Mouse (Mus musculus) CD4-positive helper T cell, adult 2 months (primary cell): Measurements from ENCODE around the gene Gm10392.

ENCODE experiments used
- DNase-seq: peaks from one replicate; pipeline ENCODE4 v3.0.0-alpha.2; 2012; ENCODE audit warnings: low read depth, missing footprints, low spot score

Gene Gm10392

DNA sequence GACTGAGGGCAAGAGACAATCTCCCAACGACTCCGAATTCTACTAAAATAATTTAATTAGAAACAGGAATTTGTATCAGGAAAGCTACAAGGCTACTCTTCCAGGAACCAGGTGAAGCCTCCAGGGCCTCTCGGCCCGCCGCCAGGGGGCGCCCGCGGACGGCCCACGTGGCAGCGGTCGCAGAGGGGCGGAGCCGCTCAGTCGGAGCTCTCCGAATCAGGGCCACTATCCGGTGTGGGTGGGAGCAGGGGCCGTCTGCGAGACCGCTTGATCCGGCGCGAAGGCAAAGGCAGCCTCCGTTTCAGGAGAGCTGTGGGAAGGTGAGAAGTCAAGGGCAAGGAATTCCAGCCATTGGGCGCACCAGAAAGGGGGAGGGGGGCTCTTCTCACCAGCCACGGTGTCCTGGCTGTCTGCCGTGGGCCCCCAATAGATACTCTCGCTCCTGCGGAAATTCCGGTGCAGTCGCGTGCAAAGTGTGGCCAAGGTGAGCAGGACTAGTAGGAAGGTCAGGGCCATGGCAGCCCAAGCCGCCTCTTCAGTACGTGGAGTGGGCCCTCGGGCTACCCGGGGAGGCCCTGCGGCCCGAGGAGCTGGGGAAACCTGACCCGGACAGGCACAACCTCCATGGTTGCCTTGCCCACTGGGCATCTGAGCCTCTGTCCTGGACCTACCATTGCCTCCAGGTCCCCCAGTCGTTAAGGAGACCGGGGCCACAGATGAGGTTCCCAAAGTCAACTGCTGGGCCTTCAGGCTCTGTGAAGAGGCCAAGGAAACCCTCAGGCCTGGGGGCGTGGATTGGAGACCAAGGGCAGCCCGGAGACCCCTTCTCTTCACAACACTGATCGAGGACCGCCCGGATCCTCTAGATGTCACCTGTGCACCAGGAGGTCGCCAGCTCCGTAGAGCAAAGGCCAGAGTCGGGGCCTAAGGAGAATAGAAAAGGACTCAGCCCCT lies 10.7 kb downstream of the Gm10392 start:
- DNase-seq = peak; percentile 85

- DNase-seq = no peak
Observed at GRCm38 (mm10) chr11:77507426-77507825, 11.6 kb downstream of the Gm10392 start.

DNA sequence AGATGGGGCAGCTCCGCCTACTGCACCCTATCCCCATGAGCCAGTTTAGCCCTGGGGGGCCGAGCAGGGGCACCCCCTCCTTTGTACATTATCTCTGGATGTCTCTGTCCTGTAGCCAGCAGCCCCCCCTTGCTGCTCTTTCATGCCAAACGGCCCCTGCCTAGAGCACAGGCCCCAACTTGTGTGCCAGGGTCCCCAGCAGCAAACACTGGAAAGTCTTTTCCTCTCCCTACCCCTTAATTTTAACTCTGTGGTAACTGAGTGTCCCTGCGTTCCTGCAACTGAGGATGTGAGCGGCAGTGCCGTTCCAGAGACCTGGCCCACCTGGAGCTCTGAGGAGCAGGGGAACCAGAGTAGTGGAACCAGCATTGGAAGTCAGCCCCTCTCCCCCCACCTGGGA lies 12.1 kb downstream of the Gm10392 start:
- DNase-seq = no peak

- no peak for DNase-seq
Observed at GRCm38 (mm10) chr11:77506273-77506672, 12.7 kb downstream of the Gm10392 start.

- no peak for DNase-seq
Observed at GRCm38 (mm10) chr11:77505291-77505980, 13.6 kb downstream of the Gm10392 start.

DNA sequence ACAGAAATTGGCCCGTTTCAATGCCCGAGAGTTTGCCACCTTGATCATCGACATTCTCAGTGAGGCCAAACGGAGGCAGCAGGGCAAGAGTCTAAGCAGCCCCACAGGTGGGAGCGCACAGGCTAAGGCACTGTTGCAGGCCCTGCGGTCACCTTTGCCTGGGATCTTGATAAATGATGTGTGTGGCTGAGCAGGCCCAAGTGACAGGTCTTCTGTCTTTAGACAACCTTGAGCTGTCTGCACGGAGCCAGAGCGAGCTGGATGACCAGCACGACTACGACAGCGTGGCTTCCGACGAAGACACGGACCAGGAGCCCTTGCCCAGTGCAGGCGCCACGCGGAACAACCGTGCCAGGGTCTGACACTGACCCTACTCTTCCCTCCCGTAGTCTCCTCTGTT lies 14.6 kb downstream of the Gm10392 start:
- DNase-seq = no peak

DNA sequence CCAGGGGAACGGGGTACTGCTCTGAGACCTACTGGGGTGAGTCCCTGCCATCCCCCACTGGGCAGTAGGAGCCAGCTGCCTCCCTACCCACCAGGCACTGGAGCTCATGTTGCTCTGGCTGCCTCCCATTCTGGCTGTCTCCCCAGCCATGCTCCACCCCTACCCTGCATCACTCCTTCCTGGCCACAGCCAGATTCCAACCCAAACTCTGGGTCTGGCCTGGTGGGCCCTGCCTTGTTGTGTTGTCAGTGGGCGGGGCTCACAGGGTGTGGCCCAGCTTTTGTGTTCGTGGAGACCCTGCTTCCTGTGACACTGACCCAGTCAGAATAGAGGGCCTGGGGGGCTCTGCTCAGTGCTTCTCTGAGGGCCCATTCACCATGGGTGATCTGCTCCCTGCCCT lies 15.5 kb downstream of the Gm10392 start:
- DNase-seq = no peak

DNA sequence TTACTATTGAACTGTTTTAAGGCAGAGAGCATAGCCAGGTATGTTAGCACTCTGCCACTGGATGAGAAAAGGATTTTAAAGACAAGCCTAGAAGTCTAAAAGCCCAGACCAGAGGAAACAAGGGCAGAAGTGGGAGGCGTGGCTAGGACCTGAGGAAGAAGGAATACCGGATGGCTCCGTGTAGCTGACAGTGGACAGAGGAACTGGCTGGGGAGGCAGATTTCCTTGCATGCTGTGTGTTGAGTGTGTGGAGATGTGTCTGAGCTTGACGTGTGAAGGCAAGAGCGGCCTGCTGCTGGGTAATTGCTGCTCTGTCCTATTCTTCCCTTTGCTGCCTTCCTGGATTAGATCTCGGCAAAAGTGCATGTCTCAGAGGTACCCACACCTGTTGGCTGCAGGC lies 16.5 kb downstream of the Gm10392 start:
- DNase-seq = no peak

GRCm38 (mm10) chr11:77501971-77502370 lies 17.0 kb downstream of the Gm10392 start:
- DNase-seq = no peak

DNA sequence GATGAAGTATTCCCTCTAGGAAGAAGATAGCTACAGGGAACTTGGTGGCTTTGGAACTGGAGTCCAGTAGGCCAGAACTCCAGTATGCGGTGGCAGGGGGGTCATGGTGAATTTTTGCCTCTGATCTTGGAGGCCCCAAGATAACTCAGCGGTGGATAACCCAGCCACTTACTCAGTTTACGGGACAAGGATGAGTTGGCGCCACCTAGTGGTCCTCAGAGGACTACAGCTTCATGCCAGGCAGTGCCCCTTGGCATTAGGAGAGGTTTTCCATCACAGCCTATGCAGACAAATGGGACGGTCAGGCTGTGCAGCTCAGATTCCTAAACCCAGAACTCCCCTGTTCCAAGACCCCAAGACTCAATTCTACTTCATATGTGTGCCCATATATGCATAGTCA lies 17.6 kb downstream of the Gm10392 start:
- DNase-seq = peak; percentile 78

DNA sequence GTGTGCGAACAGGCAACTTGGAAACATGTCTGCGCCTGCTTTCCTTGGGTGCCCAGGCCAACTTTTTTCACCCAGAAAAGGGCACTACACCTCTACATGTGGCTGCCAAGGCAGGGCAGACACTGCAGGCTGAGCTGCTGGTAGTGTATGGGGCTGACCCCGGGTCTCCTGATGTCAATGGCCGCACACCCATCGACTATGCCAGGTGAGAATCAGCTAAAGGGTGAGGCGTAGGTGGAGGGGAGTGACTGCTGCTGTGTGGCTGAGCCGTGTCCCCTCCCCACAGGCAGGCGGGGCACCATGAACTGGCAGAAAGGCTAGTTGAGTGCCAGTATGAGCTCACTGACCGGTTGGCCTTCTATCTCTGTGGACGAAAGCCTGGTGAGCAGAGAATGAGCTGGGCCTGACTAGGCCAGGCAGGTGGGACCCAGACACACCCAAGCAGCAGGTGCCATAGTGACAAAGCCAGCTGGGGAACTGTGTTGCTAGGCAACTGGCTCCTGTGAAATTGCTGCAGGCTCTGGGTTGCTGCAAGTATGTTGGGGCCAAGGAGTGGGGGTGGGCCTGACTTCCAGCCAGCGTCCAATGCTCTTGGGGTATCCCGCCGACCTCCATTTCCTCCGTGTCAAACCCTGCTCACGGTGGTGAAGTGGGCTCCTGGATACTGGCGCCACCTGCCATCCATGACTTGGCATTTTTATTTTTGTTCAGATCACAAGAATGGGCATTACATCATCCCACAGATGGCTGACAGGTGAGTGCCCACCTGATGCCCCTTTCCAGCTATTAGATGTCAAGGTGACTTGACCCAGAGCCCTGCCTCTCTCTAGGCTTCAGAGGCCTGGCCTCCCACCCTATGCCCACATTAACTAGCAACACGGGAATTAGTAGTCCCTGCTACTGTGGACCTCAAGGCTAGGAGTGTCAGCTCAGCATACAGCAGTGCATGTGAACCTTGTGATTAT lies 18.4 kb downstream of the Gm10392 start:
- no peak for DNase-seq

DNA sequence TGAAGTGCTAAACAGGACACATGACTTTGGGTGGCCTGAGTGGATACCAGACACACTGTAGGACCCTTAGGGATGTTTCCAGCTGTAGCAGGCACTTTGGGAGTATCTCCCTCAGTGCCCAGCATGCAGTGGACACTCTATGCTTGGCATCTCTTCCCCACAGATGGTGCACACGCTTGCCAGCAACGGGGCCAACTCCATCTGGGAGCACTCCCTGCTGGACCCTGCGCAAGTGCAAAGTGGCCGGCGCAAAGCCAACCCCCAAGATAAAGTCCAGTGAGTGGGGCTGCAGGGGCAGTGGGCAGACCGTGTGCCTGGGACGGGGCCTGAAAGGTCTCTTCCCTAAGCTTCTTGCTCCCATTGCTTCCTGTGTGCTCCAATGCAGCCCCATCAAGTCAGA lies 19.6 kb downstream of the Gm10392 start:
- DNase-seq = no peak

DNA sequence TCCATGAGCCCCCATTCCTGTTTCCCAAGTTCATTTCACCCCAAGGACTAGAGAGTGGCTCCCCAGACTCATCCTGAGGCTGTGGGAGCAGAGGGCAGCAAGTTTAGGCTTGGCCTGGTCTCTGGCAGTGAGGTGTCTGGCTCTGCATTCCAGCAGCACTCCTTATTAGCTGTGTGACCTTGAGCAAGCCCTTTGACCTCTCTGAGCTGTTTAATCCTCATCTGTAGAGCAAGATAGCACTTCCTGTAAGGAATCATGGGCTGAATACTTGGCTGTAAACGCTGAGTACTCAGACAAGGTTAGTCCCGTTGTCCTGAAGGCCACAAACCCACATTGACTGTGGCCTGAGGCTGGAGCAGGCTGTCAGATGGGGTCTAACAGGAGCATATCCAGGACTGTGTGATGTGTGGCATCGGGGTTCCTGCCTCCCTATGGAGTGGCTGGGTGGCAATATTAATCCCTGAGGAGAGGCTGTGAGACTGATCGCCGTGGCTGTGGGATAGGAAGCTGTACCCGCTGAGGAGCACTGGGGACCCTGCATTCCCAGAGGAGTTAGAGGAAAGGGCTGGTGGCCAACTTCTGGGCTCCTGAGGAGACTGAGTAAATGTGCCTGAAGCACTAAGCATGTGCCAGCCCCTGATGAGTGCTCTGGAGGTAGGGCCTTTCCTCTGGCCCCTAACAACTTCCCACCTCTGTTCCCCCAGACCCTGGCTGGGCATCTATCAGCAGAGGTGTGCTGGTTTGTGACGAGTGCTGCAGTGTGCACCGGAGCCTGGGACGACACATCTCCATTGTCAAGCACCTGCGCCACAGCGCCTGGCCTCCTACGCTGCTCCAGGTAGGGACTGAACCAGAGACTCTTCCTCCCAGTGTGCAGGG lies 20.5 kb downstream of the Gm10392 start:
- DNase-seq = no peak

- no peak for DNase-seq
Observed at GRCm38 (mm10) chr11:77497851-77498250, 21.1 kb downstream of the Gm10392 start.

- DNase-seq = peak; percentile 71
Observed at GRCm38 (mm10) chr11:77497341-77497756, 21.6 kb downstream of the Gm10392 start.

DNA sequence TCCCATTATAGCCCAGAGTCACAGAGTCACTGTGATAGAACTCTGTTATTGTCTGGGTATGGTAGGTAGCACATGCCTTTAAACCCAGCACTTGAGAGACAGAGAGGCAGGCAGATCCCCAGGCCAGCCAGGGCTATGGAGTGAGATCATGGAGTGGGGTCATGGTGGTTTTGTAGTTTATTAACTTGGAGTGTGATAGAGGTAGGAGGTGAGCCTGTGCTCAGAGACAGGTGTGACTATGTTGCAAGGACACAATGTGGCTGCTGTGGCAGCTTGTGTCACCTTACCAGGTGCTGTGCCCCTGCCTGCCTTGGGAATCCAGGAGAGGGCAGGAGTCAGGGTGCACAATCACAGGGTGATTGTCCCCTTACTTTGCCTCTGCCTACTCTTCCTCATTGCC lies 23.5 kb downstream of the Gm10392 start:
- DNase-seq = no peak

DNA sequence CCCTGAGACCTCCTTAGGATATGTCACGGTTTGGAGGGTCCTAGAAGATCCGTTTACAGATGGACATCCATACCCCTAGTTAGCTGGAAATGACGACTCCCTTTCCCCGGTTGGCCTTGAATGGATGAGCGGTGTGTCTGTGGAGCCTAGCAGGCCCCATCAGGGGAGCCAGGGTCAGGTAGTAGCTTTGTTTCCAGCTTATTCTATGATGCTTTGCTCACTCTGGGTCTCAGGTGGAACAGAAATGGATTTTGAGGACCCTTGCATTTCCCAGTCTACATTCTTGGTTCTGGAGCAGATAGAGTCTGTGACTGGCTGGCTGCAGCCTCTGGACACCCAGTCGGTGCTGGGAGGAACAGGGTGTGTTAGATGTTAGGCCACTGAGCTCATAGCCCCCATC lies 24.2 kb downstream of the Gm10392 start:
- no peak for DNase-seq

- DNase-seq = no peak
Observed at GRCm38 (mm10) chr11:77494344-77494676, 24.7 kb downstream of the Gm10392 start.

GRCm38 (mm10) chr11:77493512-77494343 lies 25.3 kb downstream of the Gm10392 start, which contains the start of gene Git1:
Git1 (plus strand) TSS chr11:77493562.
- peak; percentile 61 for DNase-seq

- peak; percentile 96 for DNase-seq
Observed at GRCm38 (mm10) chr11:77492911-77493332, 26.1 kb downstream of the Gm10392 start.
